Mouse (Mus musculus) liver, adult 2 months (tissue): ENCODE data around the gene Txn2.

Experiments
- CTCF ChIP-seq: fragments of 200-500 bp; IDR thresholded peaks from 2 replicates; pipeline ENCODE4 v1.5.1; 2011; ENCODE audit warnings: low read depth, low read length, control low read depth
- POLR2A ChIP-seq: fragments of 200-500 bp; IDR thresholded peaks from 2 replicates; pipeline ENCODE4 v1.6.1; 2011; ENCODE audit warnings: low read length, control low read depth; ENCODE audit not compliant: insufficient read depth; ENCODE audit errors: extremely low read depth

DNA sequence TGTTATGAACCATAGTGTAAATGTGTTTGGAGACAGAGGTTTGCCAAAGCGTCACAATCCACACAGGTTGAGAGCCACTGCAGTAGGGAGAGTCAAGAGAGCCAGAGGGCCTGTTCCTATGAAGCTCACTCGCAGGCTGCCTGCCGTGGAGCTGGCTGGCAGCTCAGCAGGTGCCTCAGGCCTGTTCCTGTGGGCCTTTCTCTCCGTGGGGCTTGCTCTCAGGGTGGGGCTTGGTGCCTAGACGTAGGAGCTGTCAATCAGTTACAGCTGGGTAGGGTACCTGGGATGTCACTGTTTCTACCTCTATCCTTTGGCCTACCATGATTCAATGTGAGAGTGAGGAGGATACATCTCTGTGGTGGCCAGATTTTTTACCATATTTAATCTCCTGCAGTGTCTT is 6.2 kb upstream of the Txn2 start:
- TF ChIP-seq CTCF (no peak), POLR2A (no peak)
